Mouse (Mus musculus): ENCODE measurements around the gene Retsat. TPM values are rescaled to one million over a fixed set of nuclear protein-coding genes. Genes with fewer than 3 reads are reported as not detected.
A peak's percentile ranks its signal among the peaks of the same experiment; 100 is the strongest.

The Retsat gene
- polyA plus RNA-seq (2017; shearing (Covaris generic)): 1 to 10 TPM; 5.3 to 5.7 TPM

- ATAC-seq: peak; percentile 86
Measured at GRCm38 (mm10) chr6:72597956-72598753, at the start of gene Retsat, which contains the start of gene Elmod3. Gene Retsat (plus strand): TSS chr6:72598475. Gene Elmod3 (minus strand): TSS chr6:72598413.

GRCm38 (mm10) chr6:72549041-72549580 is 49.2 kb upstream of the Retsat start:
- ATAC-seq: no peak

GRCm38 (mm10) chr6:72550025-72550424 is 48.2 kb upstream of the Retsat start:
- ATAC-seq: no peak

GRCm38 (mm10) chr6:72550503-72551100 is 47.7 kb upstream of the Retsat start:
- ATAC-seq: peak; percentile 46

GRCm38 (mm10) chr6:72552171-72553078 is 45.9 kb upstream of the Retsat start:
- peak; percentile 83 for ATAC-seq

- no peak for ATAC-seq
Measured at GRCm38 (mm10) chr6:72553079-72553412, 45.2 kb upstream of the Retsat start.

GRCm38 (mm10) chr6:72560801-72561200 is 37.5 kb upstream of the Retsat start:
- no peak for ATAC-seq

GRCm38 (mm10) chr6:72562486-72562885 is 35.8 kb upstream of the Retsat start:
- ATAC-seq: no peak

- no peak for ATAC-seq
Measured at GRCm38 (mm10) chr6:72562894-72563293, 35.4 kb upstream of the Retsat start.

GRCm38 (mm10) chr6:72565506-72565905 is 32.8 kb upstream of the Retsat start:
- peak; percentile 3 for ATAC-seq

- ATAC-seq: peak; percentile 96
Measured at GRCm38 (mm10) chr6:72566044-72566443, 32.2 kb upstream of the Retsat start.

- ATAC-seq: no peak
Measured at GRCm38 (mm10) chr6:72567508-72567907, 30.8 kb upstream of the Retsat start.

GRCm38 (mm10) chr6:72568736-72569135 is 29.5 kb upstream of the Retsat start:
- ATAC-seq: no peak

- no peak for ATAC-seq
Measured at GRCm38 (mm10) chr6:72570644-72571397, 27.5 kb upstream of the Retsat start.

GRCm38 (mm10) chr6:72571826-72572225 is 26.4 kb upstream of the Retsat start:
- ATAC-seq: no peak

- no peak for ATAC-seq
Measured at GRCm38 (mm10) chr6:72576041-72576440, 22.2 kb upstream of the Retsat start.

- ATAC-seq: no peak
Measured at GRCm38 (mm10) chr6:72581625-72582382, 16.5 kb upstream of the Retsat start.

- ATAC-seq: no peak
Measured at GRCm38 (mm10) chr6:72583211-72583839, 14.9 kb upstream of the Retsat start.

GRCm38 (mm10) chr6:72584154-72584553 is 14.1 kb upstream of the Retsat start:
- no peak for ATAC-seq

GRCm38 (mm10) chr6:72586701-72587100 is 11.6 kb upstream of the Retsat start:
- ATAC-seq: no peak

GRCm38 (mm10) chr6:72588307-72588706 is 10.0 kb upstream of the Retsat start:
- no peak for ATAC-seq

All from CD4-positive, CD25-positive, alpha-beta regulatory T cell, adult 4 months (primary cell).